Mouse (Mus musculus) erythroblast, embryonic 14.5 days (primary cell): ENCODE results near the gene Plcl2.
"Not testable (repeated sequence)": the region's sequence is repeated elsewhere in the genome, so short reads cannot be mapped to it uniquely, and the experiment has no call there.

ENCODE experiments used
- GATA1 ChIP-seq: IDR thresholded peaks from 2 replicates; pipeline ENCODE4 v1.6.1; 2012; ENCODE audit warnings: low read length, inconsistent platforms, mixed read lengths
- TAL1 ChIP-seq: IDR thresholded peaks from 3 replicates; pipeline ENCODE4 v1.6.1; 2012; ENCODE audit warnings: low read length, inconsistent platforms, mixed read lengths

DNA sequence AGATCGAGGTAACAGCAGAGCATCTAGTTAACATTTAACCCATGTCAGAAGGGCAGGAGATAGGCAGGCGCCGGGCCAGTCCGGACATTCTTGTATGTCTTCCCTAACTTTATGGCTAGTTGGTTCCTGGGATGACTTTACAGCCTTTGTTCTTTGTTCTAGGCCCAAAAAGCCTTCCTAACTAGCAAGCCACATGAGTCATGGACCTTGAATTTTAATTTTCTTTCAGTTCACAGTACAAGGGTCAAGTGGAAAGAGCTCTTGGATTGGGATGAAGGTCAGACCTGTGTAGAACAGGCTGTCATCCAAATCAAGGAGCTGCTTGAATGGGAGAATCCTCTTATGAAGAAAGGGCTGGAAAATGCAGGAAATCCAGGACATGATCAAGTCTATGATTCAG, 138.9 kb downstream of the Plcl2 start:
- not testable (repeated sequence) for TF ChIP-seq TAL1, GATA1
